Mouse (Mus musculus) liver, embryonic 12.5 days (tissue): ENCODE data around the gene Dbp. TPM values are rescaled to one million over a fixed set of nuclear protein-coding genes. Genes with fewer than 3 reads are reported as not detected.

Experiments
- ATAC-seq: fragments of 200-750 bp; cut with Nextera tagmentation; 2 replicates; pipeline ENCODE4 v1.8.0; 2017; ENCODE audit warnings: moderate number of reproducible peaks, mild to moderate bottlenecking, moderate library complexity
- H3K27ac ChIP-seq: fragments of 300-500 bp; sonication (generic); 2 replicates; pipeline ENCODE4 v1.5.1; 2016; ENCODE audit warnings: mild to moderate bottlenecking
- H3K27me3 ChIP-seq: fragments of 300-500 bp; sonication (generic); replicated peaks from 2 replicates; pipeline ENCODE4 v1.6.1; 2016; ENCODE audit warnings: mild to moderate bottlenecking, moderate library complexity
- H3K36me3 ChIP-seq: fragments of 300-500 bp; sonication (generic); 2 replicates; pipeline ENCODE4 v1.6.1; 2016; ENCODE audit warnings: mild to moderate bottlenecking, moderate library complexity
- H3K4me1 ChIP-seq: fragments of 300-500 bp; sonication (generic); 2 replicates; pipeline ENCODE4 v1.6.1; 2016
- H3K4me2 ChIP-seq: fragments of 300-500 bp; sonication (generic); 2 replicates; pipeline ENCODE4 v1.6.1; 2016; ENCODE audit warnings: mild to moderate bottlenecking, moderate library complexity
- H3K4me3 ChIP-seq: fragments of 300-500 bp; sonication (generic); 2 replicates; pipeline ENCODE4 v1.5.1; 2016; ENCODE audit warnings: mild to moderate bottlenecking, moderate library complexity
- H3K9ac ChIP-seq: fragments of 300-500 bp; sonication (generic); 2 replicates; pipeline ENCODE4 v1.6.1; 2016; ENCODE audit warnings: mild to moderate bottlenecking, moderate library complexity
- H3K9me3 ChIP-seq: fragments of 300-500 bp; sonication (generic); replicated peaks from 2 replicates; pipeline ENCODE4 v1.6.1; 2016; ENCODE audit warnings: mild to moderate bottlenecking, moderate library complexity
- WGBS: fragments of 180-500 bp; shearing (Covaris S2); methylation state at CpG from one replicate; pipeline ENCODE4 v1.1.7; 2016; ENCODE audit not compliant: insufficient replicate concordance; 5-methylcytosine and 5-hydroxymethylcytosine counted together
- polyA plus RNA-seq: library from polyadenylated mRNA; unstranded; fragments of >200 nt; fragmentation: Nextera tagmentation; extraction: Ambion mirVana; gene quantifications from 2 replicates; pipeline ENCODE4 v1.2.1, GENCODE M21; 2016

The Dbp gene
- polyA plus RNA-seq, 1 experiment from 2014 or later = 1.8 TPM

- peak overlapping the region; percentile 47 for H3K9ac ChIP-seq
- H3K4me2 ChIP-seq = peak overlapping the region; percentile 100
- ATAC-seq = peak; percentile 5; the same call in 1 of the 2 replicates
- H3K27me3 ChIP-seq = peaks cover 13% of the 10 kb centered on the region
- under 1% methylated on average over 27 of the region's 27 CpGs for WGBS
- peaks cover 60% of the 10 kb centered on the region for H3K4me1 ChIP-seq
- H3K9me3 ChIP-seq = no peaks in the 10 kb centered on the region
- peaks cover 33% of the 10 kb centered on the region for H3K36me3 ChIP-seq
- H3K4me3 ChIP-seq = peak overlapping the region; percentile 71
- peak overlapping the region; percentile 77; the same call in 1 of the 2 replicates for H3K27ac ChIP-seq
Observed at GRCm38 (mm10) chr7:45707375-45707967, 2.6 kb downstream of the Dbp start.

- Histone ChIP-seq H3K36me3 (peaks cover 41% of the 10 kb centered on the region), H3K27ac (peak overlapping the region; percentile 18; the same call in 1 of the 2 replicates), H3K4me2 (peak overlapping the region; percentile 100), H3K4me3 (no peak overlapping the region; the same call in 1 of the 2 replicates), H3K27me3 (peaks cover 5% of the 10 kb centered on the region; the same call in 1 of the 2 replicates), H3K9me3 (no peaks in the 10 kb centered on the region), H3K4me1 (peaks cover 66% of the 10 kb centered on the region), H3K9ac (no peak overlapping the region)
- no peak for ATAC-seq
- WGBS = 39% methylated on average over 13 of the region's 13 CpGs
Observed at GRCm38 (mm10) chr7:45708221-45708761, 3.4 kb downstream of the Dbp start.

GRCm38 (mm10) chr7:45709036-45709435 lies 4.1 kb downstream of the Dbp start:
- H3K4me1 ChIP-seq = peaks cover 66% of the 10 kb centered on the region
- no peak for ATAC-seq
- 57% methylated on average over 6 of the region's 6 CpGs for WGBS
- H3K27ac ChIP-seq = no peak overlapping the region
- H3K27me3 ChIP-seq = no peaks in the 10 kb centered on the region
- H3K4me3 ChIP-seq = no peak overlapping the region
- H3K9me3 ChIP-seq = no peaks in the 10 kb centered on the region
- H3K9ac ChIP-seq = no peak overlapping the region
- peaks cover 48% of the 10 kb centered on the region for H3K36me3 ChIP-seq
- H3K4me2 ChIP-seq = no peak overlapping the region

- peaks cover 48% of the 10 kb centered on the region for H3K36me3 ChIP-seq
- no peak overlapping the region; the same call in 1 of the 2 replicates for H3K27ac ChIP-seq
- WGBS = 76% methylated on average over 14 of the region's 14 CpGs
- no peak overlapping the region for H3K9ac ChIP-seq
- no peaks in the 10 kb centered on the region for H3K9me3 ChIP-seq
- H3K4me2 ChIP-seq = no peak overlapping the region
- H3K27me3 ChIP-seq = no peaks in the 10 kb centered on the region
- H3K4me1 ChIP-seq = peaks cover 66% of the 10 kb centered on the region
- no peak overlapping the region for H3K4me3 ChIP-seq
- no peak for ATAC-seq
Observed at GRCm38 (mm10) chr7:45709677-45710355, 4.9 kb downstream of the Dbp start.

- 89% methylated on average over 20 of the region's 20 CpGs for WGBS
- H3K27ac ChIP-seq = no peak overlapping the region
- no peaks in the 10 kb centered on the region for H3K9me3 ChIP-seq
- peaks cover 63% of the 10 kb centered on the region for H3K4me1 ChIP-seq
- peaks cover 48% of the 10 kb centered on the region for H3K36me3 ChIP-seq
- no peaks in the 10 kb centered on the region for H3K27me3 ChIP-seq
- ATAC-seq = no peak
- H3K9ac ChIP-seq = no peak overlapping the region
- no peak overlapping the region for H3K4me3 ChIP-seq
- no peak overlapping the region for H3K4me2 ChIP-seq
Observed at GRCm38 (mm10) chr7:45710477-45711191, 5.7 kb downstream of the Dbp start.

- peaks cover 63% of the 10 kb centered on the region for H3K4me1 ChIP-seq
- no peak for ATAC-seq
- 89% methylated on average over 24 of the region's 24 CpGs for WGBS
- H3K4me2 ChIP-seq = no peak overlapping the region
- no peak overlapping the region for H3K4me3 ChIP-seq
- no peaks in the 10 kb centered on the region for H3K27me3 ChIP-seq
- no peaks in the 10 kb centered on the region for H3K9me3 ChIP-seq
- no peak overlapping the region for H3K9ac ChIP-seq
- peaks cover 48% of the 10 kb centered on the region for H3K36me3 ChIP-seq
- no peak overlapping the region for H3K27ac ChIP-seq
Observed at GRCm38 (mm10) chr7:45711316-45712021, 6.6 kb downstream of the Dbp start.

- ATAC-seq = no peak
- Histone ChIP-seq H3K9ac (no peak overlapping the region), H3K4me3 (no peak overlapping the region), H3K4me2 (no peak overlapping the region), H3K4me1 (peaks cover 63% of the 10 kb centered on the region), H3K9me3 (no peaks in the 10 kb centered on the region), H3K27me3 (no peaks in the 10 kb centered on the region), H3K27ac (no peak overlapping the region), H3K36me3 (peaks cover 48% of the 10 kb centered on the region)
- 82% methylated on average over 21 of the region's 21 CpGs for WGBS
Observed at GRCm38 (mm10) chr7:45712022-45712757, 7.3 kb downstream of the Dbp start.

- H3K9me3 ChIP-seq = no peaks in the 10 kb centered on the region
- H3K27me3 ChIP-seq = no peaks in the 10 kb centered on the region
- H3K27ac ChIP-seq = no peak overlapping the region
- H3K4me1 ChIP-seq = peaks cover 52% of the 10 kb centered on the region
- H3K4me3 ChIP-seq = no peak overlapping the region
- H3K9ac ChIP-seq = no peak overlapping the region
- 84% methylated on average over 16 of the region's 16 CpGs for WGBS
- H3K4me2 ChIP-seq = no peak overlapping the region
- peaks cover 48% of the 10 kb centered on the region for H3K36me3 ChIP-seq
- no peak for ATAC-seq
Observed at GRCm38 (mm10) chr7:45713396-45713795, 8.5 kb downstream of the Dbp start.

- Histone ChIP-seq H3K9me3 (no peaks in the 10 kb centered on the region), H3K4me3 (peak overlapping the region; percentile 80), H3K27me3 (no peaks in the 10 kb centered on the region), H3K27ac (peak overlapping the region; percentile 76), H3K36me3 (peaks cover 51% of the 10 kb centered on the region), H3K9ac (peak overlapping the region; percentile 74), H3K4me2 (peak overlapping the region; percentile 96), H3K4me1 (peaks cover 51% of the 10 kb centered on the region)
- no peak for ATAC-seq
- 71% methylated on average over 6 of the region's 6 CpGs for WGBS
Observed at GRCm38 (mm10) chr7:45713881-45714520, 9.1 kb downstream of the Dbp start.

GRCm38 (mm10) chr7:45714630-45715089 lies 9.8 kb downstream of the Dbp start:
- H3K4me2 ChIP-seq = peak overlapping the region; percentile 96
- H3K27ac ChIP-seq = peak overlapping the region; percentile 76
- H3K27me3 ChIP-seq = no peaks in the 10 kb centered on the region
- ATAC-seq = peak; percentile 59
- H3K36me3 ChIP-seq = peaks cover 53% of the 10 kb centered on the region
- WGBS = 11% methylated on average over 14 of the region's 14 CpGs
- H3K9me3 ChIP-seq = no peaks in the 10 kb centered on the region
- H3K9ac ChIP-seq = peak overlapping the region; percentile 74
- H3K4me1 ChIP-seq = peaks cover 57% of the 10 kb centered on the region
- H3K4me3 ChIP-seq = peak overlapping the region; percentile 80
